In the genomic region with DNA sequence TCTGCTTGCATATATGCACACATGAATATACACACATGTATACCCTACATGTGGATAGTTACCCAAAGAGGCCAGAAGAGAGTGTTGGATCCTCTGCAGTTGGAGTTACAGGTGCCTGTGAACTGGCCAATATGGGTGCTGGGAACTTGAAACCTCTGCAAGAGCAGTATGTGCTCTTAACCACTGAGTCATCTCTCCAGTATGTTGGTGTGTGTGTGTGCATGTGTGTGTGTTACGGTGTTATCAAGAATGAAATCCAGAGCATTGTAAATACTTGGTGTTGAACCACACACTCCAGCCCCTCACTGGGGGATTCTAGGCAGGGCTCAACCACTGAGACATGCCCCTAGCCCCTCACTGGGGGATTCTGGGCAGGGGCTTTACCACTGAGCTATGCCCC, we compare ENCODE assay signal across 25 mouse cellular contexts. TPM values are rescaled to one million over a fixed set of nuclear protein-coding genes. Genes with fewer than 3 reads are reported as not detected.
A peak's percentile ranks its signal among the peaks of the same experiment; 100 is the strongest.
DNase-seq lines count a peak whose midpoint lies in the region; ATAC-seq and TF ChIP-seq lines count a peak whose summit lies in the region.
"Had no signal": no experiment of that assay in that cellular context is flagged by ENCODE, and none has a peak within 500 bp of the region (broad histone marks: within the 10 kb centered on the region; RNA-seq: fewer than 3 reads in every experiment).

No protein-coding gene starts in this region.

- H3K9me3 ChIP-seq in heart, embryonic 10.5 days = no peaks in the 10 kb centered on the region
- no peaks in the 10 kb centered on the region for H3K9me3 ChIP-seq in intestine, embryonic 16.5 days (ENCODE audit: control insufficient read depth, low read length)
- H3K9me3 ChIP-seq in intestine, embryonic 15.5 days = no peaks in the 10 kb centered on the region
- H3K9me3 ChIP-seq in intestine, postnatal 0 days (ENCODE audit: control insufficient read depth) = no peaks in the 10 kb centered on the region
- H3K9me3 ChIP-seq: embryonic facial prominence, embryonic 12.5 days; hindbrain, embryonic 12.5 days had no signal

- H3K4me1 ChIP-seq in heart, embryonic 10.5 days = peaks cover 17% of the 10 kb centered on the region
- peaks cover 10% of the 10 kb centered on the region for H3K4me1 ChIP-seq in intestine, embryonic 16.5 days (ENCODE audit: control insufficient read depth, insufficient read depth, low read length)
- 0 out of 2 replicates have a peak, but pooled peaks cover 3% of the 10 kb centered on the region for H3K4me1 ChIP-seq in intestine, embryonic 15.5 days (replicated peaks)
- H3K4me1 ChIP-seq in intestine, postnatal 0 days (replicated peaks; ENCODE audit: control insufficient read depth, insufficient read depth, low read length) = peaks cover 13% of the 10 kb centered on the region; the same call in 1 of the 2 replicates
- H3K4me1 ChIP-seq: embryonic facial prominence, embryonic 12.5 days; hindbrain, embryonic 12.5 days had no signal

- peak overlapping the region; percentile 52; the same call in 1 of the 2 replicates for H3K27ac ChIP-seq in heart, embryonic 10.5 days
- peak overlapping the region; percentile 82; the same call in 1 of the 2 replicates for H3K27ac ChIP-seq in intestine, embryonic 16.5 days (ENCODE audit: low read length)
- no peak overlapping the region for H3K27ac ChIP-seq in intestine, embryonic 15.5 days
- peak overlapping the region; percentile 83; the same call in 1 of the 2 replicates for H3K27ac ChIP-seq in intestine, postnatal 0 days (ENCODE audit: low read depth, low read length)
- H3K27ac ChIP-seq: embryonic facial prominence, embryonic 12.5 days; heart, adult 2 months; hindbrain, embryonic 12.5 days had no signal

- 79% methylated on average over 1 of the region's 1 CpGs for WGBS in heart, embryonic 10.5 days
- WGBS in intestine, embryonic 16.5 days = 72% methylated on average over 1 of the region's 1 CpGs
- WGBS in intestine, embryonic 15.5 days = 58% methylated on average over 1 of the region's 1 CpGs
- WGBS in intestine, postnatal 0 days = 62% methylated on average over 1 of the region's 1 CpGs

- peaks cover 9% of the 10 kb centered on the region; the same call in 1 of the 2 replicates for H3K27me3 ChIP-seq in heart, embryonic 10.5 days (ENCODE audit: insufficient read depth, poor library complexity, severe bottlenecking)
- no peaks in the 10 kb centered on the region for H3K27me3 ChIP-seq in intestine, embryonic 16.5 days (replicated peaks; ENCODE audit: control insufficient read depth, insufficient read depth, low read length)
- H3K27me3 ChIP-seq in intestine, embryonic 15.5 days (replicated peaks) = no peaks in the 10 kb centered on the region
- no peaks in the 10 kb centered on the region for H3K27me3 ChIP-seq in intestine, postnatal 0 days (replicated peaks; ENCODE audit: control insufficient read depth, insufficient read depth, low read length)

- no peak for TF ChIP-seq CTCF in intestine, postnatal 0 days (IDR thresholded peaks at IDR 0.05; ENCODE audit: low read depth)

- H3K9ac ChIP-seq in intestine, embryonic 16.5 days (ENCODE audit: low read depth, low read length) = no peak overlapping the region
- H3K9ac ChIP-seq in intestine, embryonic 15.5 days = no peak overlapping the region
- H3K9ac ChIP-seq in intestine, postnatal 0 days (ENCODE audit: low read depth, low read length) = no peak overlapping the region
- H3K9ac ChIP-seq: embryonic facial prominence, embryonic 12.5 days; hindbrain, embryonic 12.5 days had no signal

- ATAC-seq in intestine, embryonic 16.5 days = peak; percentile 27; the same call in 1 of the 2 replicates
- no peak; the same call in 1 of the 2 replicates for ATAC-seq in intestine, embryonic 15.5 days
- ATAC-seq in intestine, postnatal 0 days = no peak
- ATAC-seq in megakaryocyte, adult 5-6 weeks (ENCODE audit: poor library complexity, severe bottlenecking) = no peak
- ATAC-seq: forebrain, embryonic 16.5 days; hindbrain, embryonic 16.5 days; inflammation-experienced regulatory T-cells, adult 6 months had no signal

- no peak overlapping the region for H3K4me2 ChIP-seq in intestine, embryonic 16.5 days (ENCODE audit: low read depth, low read length)
- no peak overlapping the region for H3K4me2 ChIP-seq in intestine, embryonic 15.5 days (replicated peaks)
- no peak overlapping the region for H3K4me2 ChIP-seq in intestine, postnatal 0 days (replicated peaks; ENCODE audit: low read depth)
- H3K4me2 ChIP-seq: embryonic facial prominence, embryonic 12.5 days; hindbrain, embryonic 12.5 days had no signal

- no peaks in the 10 kb centered on the region for H3K36me3 ChIP-seq in heart, embryonic 10.5 days
- H3K36me3 ChIP-seq in intestine, embryonic 16.5 days (ENCODE audit: control insufficient read depth, insufficient read depth, low read length) = no peaks in the 10 kb centered on the region
- no peaks in the 10 kb centered on the region for H3K36me3 ChIP-seq in intestine, embryonic 15.5 days
- H3K36me3 ChIP-seq in intestine, postnatal 0 days (ENCODE audit: control insufficient read depth, insufficient read depth) = no peaks in the 10 kb centered on the region
- H3K36me3 ChIP-seq: embryonic facial prominence, embryonic 12.5 days; hindbrain, embryonic 12.5 days had no signal

- no peak overlapping the region for H3K4me3 ChIP-seq in heart, embryonic 10.5 days
- no peak overlapping the region for H3K4me3 ChIP-seq in intestine, embryonic 16.5 days (ENCODE audit: low read length)
- H3K4me3 ChIP-seq in intestine, embryonic 15.5 days (replicated peaks) = no peak overlapping the region
- no peak overlapping the region for H3K4me3 ChIP-seq in intestine, postnatal 0 days (ENCODE audit: low read depth, low read length)
- H3K4me3 ChIP-seq: embryonic facial prominence, embryonic 12.5 days; heart, adult 2 months; hindbrain, embryonic 12.5 days had no signal

- intact Hi-C loops in heart, postnatal 36 days (cut with DNase I) = no loop called here

- no peak for DNase-seq in heart, embryonic 10.5 days (ENCODE audit: low spot score)
- DNase-seq in heart, postnatal 36 days = no peak
- no peak for DNase-seq in right cerebral cortex, postnatal 14 days
- DNase-seq: adrenal gland, adult 8-10 months; cerebellum, adult 11-12 months; cerebellum, adult 9-10 months; cerebellum, postnatal 25 days; gastrocnemius, postnatal 10 days; heart, adult 2 months had no signal

RNA-seq across cellular contexts. Expression of a gene that starts 4.6 kb away (rescaled TPM):
- polyA plus RNA-seq in heart, embryonic 10.5 days (2016; fragmentation: Nextera tagmentation; extraction: Ambion mirVana) = 1.1 and 1.5 TPM in 2 replicates
- under 1 TPM in 1 of 2 experiments, not detected in 1; 0.14 TPM for total RNA-seq in heart, postnatal 36 days (2021)
- 1.6 and 2.5 TPM in 2 replicates for polyA plus RNA-seq in intestine, embryonic 16.5 days (2015; fragmentation: Nextera tagmentation; extraction: Ambion mirVana)
- 1.3 and 2.0 TPM in 2 replicates for polyA plus RNA-seq in intestine, embryonic 15.5 days (2015; fragmentation: Nextera tagmentation; extraction: Ambion mirVana)
- 0.35 and 0.80 TPM in 2 replicates for polyA plus RNA-seq in intestine, postnatal 0 days (2015; fragmentation: Nextera tagmentation; extraction: Ambion mirVana)
- 0.71 and 1.3 TPM in 2 replicates for total RNA-seq in megakaryocyte, adult 5-6 weeks (2015)
- 0.04 TPM in 1 of 2 replicates, not detected in the other for total RNA-seq in megakaryocyte, adult 5-6 weeks (2017)
- total RNA-seq: gastrocnemius, postnatal 10 days; gastrocnemius, postnatal 4 days; heart, postnatal 25 days had no signal
- polyA plus RNA-seq: heart, adult 2 months; inflammation-experienced regulatory T-cells, adult 6 months had no signal

RNA-seq across cellular contexts. Expression of a gene that starts 8.7 kb away (rescaled TPM):
- polyA plus RNA-seq in heart, embryonic 10.5 days (2016; fragmentation: Nextera tagmentation; extraction: Ambion mirVana) = 0.48 and 1.1 TPM in 2 replicates
- total RNA-seq in heart, postnatal 36 days (2021) = not detected
- 4.7 and 4.8 TPM in 2 replicates for polyA plus RNA-seq in intestine, embryonic 16.5 days (2015; fragmentation: Nextera tagmentation; extraction: Ambion mirVana)
- 3.2 and 4.7 TPM in 2 replicates for polyA plus RNA-seq in intestine, embryonic 15.5 days (2015; fragmentation: Nextera tagmentation; extraction: Ambion mirVana)
- polyA plus RNA-seq in intestine, postnatal 0 days (2015; fragmentation: Nextera tagmentation; extraction: Ambion mirVana) = 4.6 and 6.0 TPM in 2 replicates
- total RNA-seq in megakaryocyte, adult 5-6 weeks (2015) = not detected in 2 replicates
- not detected in 2 replicates for total RNA-seq in megakaryocyte, adult 5-6 weeks (2017)
- total RNA-seq: gastrocnemius, postnatal 10 days; gastrocnemius, postnatal 4 days; heart, adult 2 months; heart, postnatal 25 days had no signal
- polyA plus RNA-seq: cortical plate, adult 2 months; embryonic facial prominence, embryonic 12.5 days; forebrain, embryonic 11.5 days; forebrain, embryonic 16.5 days; frontal cortex, adult 2 months; heart, adult 2 months; hindbrain, embryonic 12.5 days; hindbrain, embryonic 16.5 days; inflammation-experienced regulatory T-cells, adult 6 months had no signal

RNA-seq across cellular contexts. Expression of a gene that starts 21.9 kb away (rescaled TPM):
- 183 and 189 TPM in 2 replicates for polyA plus RNA-seq in heart, embryonic 10.5 days (2016; fragmentation: Nextera tagmentation; extraction: Ambion mirVana)
- total RNA-seq in heart, postnatal 36 days (2021) = 100 to 1,000 TPM; 236 to 272 TPM
- polyA plus RNA-seq in intestine, embryonic 16.5 days (2015; fragmentation: Nextera tagmentation; extraction: Ambion mirVana) = 242 and 249 TPM in 2 replicates
- polyA plus RNA-seq in intestine, embryonic 15.5 days (2015; fragmentation: Nextera tagmentation; extraction: Ambion mirVana) = 220 and 257 TPM in 2 replicates
- polyA plus RNA-seq in intestine, postnatal 0 days (2015; fragmentation: Nextera tagmentation; extraction: Ambion mirVana) = 158 and 161 TPM in 2 replicates
- 86.7 and 96.5 TPM in 2 replicates for total RNA-seq in megakaryocyte, adult 5-6 weeks (2015)
- total RNA-seq in megakaryocyte, adult 5-6 weeks (2017) = 27.8 and 31.4 TPM in 2 replicates

RNA-seq across cellular contexts. Expression of a gene that starts 36.0 kb away (rescaled TPM):
- not detected in 2 replicates for polyA plus RNA-seq in heart, embryonic 10.5 days (2016; fragmentation: Nextera tagmentation; extraction: Ambion mirVana)
- under 1 TPM in 1 of 2 experiments, not detected in 1; 0.49 TPM for total RNA-seq in heart, postnatal 36 days (2021)
- not detected in 2 replicates for polyA plus RNA-seq in intestine, embryonic 16.5 days (2015; fragmentation: Nextera tagmentation; extraction: Ambion mirVana)
- polyA plus RNA-seq in intestine, embryonic 15.5 days (2015; fragmentation: Nextera tagmentation; extraction: Ambion mirVana) = not detected in 2 replicates
- polyA plus RNA-seq in intestine, postnatal 0 days (2015; fragmentation: Nextera tagmentation; extraction: Ambion mirVana) = not detected in 2 replicates
- not detected in 2 replicates for total RNA-seq in megakaryocyte, adult 5-6 weeks (2015)
- total RNA-seq in megakaryocyte, adult 5-6 weeks (2017) = not detected in 2 replicates
- total RNA-seq: gastrocnemius, postnatal 4 days had no signal
- polyA plus RNA-seq: cortical plate, adult 2 months; embryonic facial prominence, embryonic 12.5 days; forebrain, embryonic 11.5 days; forebrain, embryonic 16.5 days; frontal cortex, adult 2 months; heart, adult 2 months; heart, embryonic 16.5 days; hindbrain, embryonic 12.5 days; hindbrain, embryonic 16.5 days; inflammation-experienced regulatory T-cells, adult 6 months had no signal

RNA-seq across cellular contexts. Expression of a gene that starts 36.0 kb away (rescaled TPM):
- polyA plus RNA-seq in heart, embryonic 10.5 days (2016; fragmentation: Nextera tagmentation; extraction: Ambion mirVana) = 0.23 and 0.48 TPM in 2 replicates
- total RNA-seq in heart, postnatal 36 days (2021) = not detected
- 0.32 TPM in 1 of 2 replicates, not detected in the other for polyA plus RNA-seq in intestine, embryonic 16.5 days (2015; fragmentation: Nextera tagmentation; extraction: Ambion mirVana)
- polyA plus RNA-seq in intestine, embryonic 15.5 days (2015; fragmentation: Nextera tagmentation; extraction: Ambion mirVana) = 0.10 and 0.33 TPM in 2 replicates
- not detected in 2 replicates for polyA plus RNA-seq in intestine, postnatal 0 days (2015; fragmentation: Nextera tagmentation; extraction: Ambion mirVana)
- not detected in 2 replicates for total RNA-seq in megakaryocyte, adult 5-6 weeks (2015)
- not detected in 2 replicates for total RNA-seq in megakaryocyte, adult 5-6 weeks (2017)
- total RNA-seq: adrenal gland, adult 8-10 months; ES-E14; gastrocnemius, postnatal 10 days; gastrocnemius, postnatal 4 days; heart, adult 2 months; heart, postnatal 25 days had no signal
- polyA plus RNA-seq: cortical plate, adult 2 months; frontal cortex, adult 2 months had no signal
